Mouse (Mus musculus) lung, postnatal 0 days (tissue): ENCODE measurements around the gene Cox14. TPM values are rescaled to one million over a fixed set of nuclear protein-coding genes. Genes with fewer than 3 reads are reported as not detected.

Experiments used
- ATAC-seq: fragments of 200-750 bp; cut with Nextera tagmentation; 2 replicates; pipeline ENCODE4 v1.8.0; 2017; ENCODE audit warnings: moderate library complexity
- DNase-seq: peaks from one replicate; pipeline ENCODE4 v3.0.0-alpha.2; 2016; ENCODE audit warnings: low spot score
- H3K27ac ChIP-seq: fragments of 300-500 bp; sonication (generic); 2 replicates; pipeline ENCODE4 v1.5.1; 2014; ENCODE audit warnings: antibody characterized with exemption, mild to moderate bottlenecking, low read length, mixed read lengths
- H3K27me3 ChIP-seq: fragments of 300-500 bp; sonication (generic); replicated peaks from 2 replicates; pipeline ENCODE4 v1.6.1; 2014; ENCODE audit warnings: low read length, mixed read lengths; ENCODE audit not compliant: insufficient read depth
- H3K36me3 ChIP-seq: fragments of 300-500 bp; sonication (generic); 2 replicates; pipeline ENCODE4 v1.6.1; 2014; ENCODE audit warnings: low read length, mixed read lengths; ENCODE audit not compliant: insufficient read depth
- H3K4me1 ChIP-seq: fragments of 300-500 bp; sonication (generic); 2 replicates; pipeline ENCODE4 v1.6.1; 2014; ENCODE audit warnings: antibody characterized with exemption, low read depth, low read length, mixed read lengths; ENCODE audit not compliant: insufficient read depth
- H3K4me2 ChIP-seq: fragments of 300-500 bp; sonication (generic); replicated peaks from 2 replicates; pipeline ENCODE4 v1.6.1; 2014; ENCODE audit warnings: low read depth, mild to moderate bottlenecking, low read length, moderate library complexity, mixed read lengths
- H3K4me3 ChIP-seq: fragments of 300-500 bp; sonication (generic); 2 replicates; pipeline ENCODE4 v1.5.1; 2014; ENCODE audit warnings: low read depth, low read length
- H3K9ac ChIP-seq: fragments of 300-500 bp; sonication (generic); replicated peaks from 2 replicates; pipeline ENCODE4 v1.6.1; 2014; ENCODE audit warnings: low read depth, mild to moderate bottlenecking
- H3K9me3 ChIP-seq: fragments of 300-500 bp; sonication (generic); 2 replicates; pipeline ENCODE4 v1.6.1; 2016; ENCODE audit warnings: low read length, mixed read lengths
- CTCF ChIP-seq: IDR thresholded peaks from 2 replicates; pipeline ENCODE4 v1.5.1; 2016; ENCODE audit warnings: antibody characterized with exemption, mild to moderate bottlenecking
- EP300 ChIP-seq: IDR thresholded peaks from 2 replicates; pipeline ENCODE4 v1.6.1; 2016; ENCODE audit warnings: antibody characterized with exemption, mild to moderate bottlenecking, control low read depth
- WGBS: fragments of 180-500 bp; shearing (Covaris S2); extraction: QIAGEN DNeasy Blood & Tissue Kit; methylation state at CpG from one replicate; pipeline ENCODE4 v1.1.7; 2014; 5-methylcytosine and 5-hydroxymethylcytosine counted together
- polyA plus RNA-seq: library from polyadenylated mRNA; unstranded; fragments of >200 nt; fragmentation: Nextera tagmentation; extraction: Ambion mirVana; gene quantifications from 2 replicates; pipeline ENCODE4 v1.2.1, GENCODE M21; 2015

Cox14 gene
- polyA plus RNA-seq, 1 experiment from 2014 or later, result 197 TPM

DNA sequence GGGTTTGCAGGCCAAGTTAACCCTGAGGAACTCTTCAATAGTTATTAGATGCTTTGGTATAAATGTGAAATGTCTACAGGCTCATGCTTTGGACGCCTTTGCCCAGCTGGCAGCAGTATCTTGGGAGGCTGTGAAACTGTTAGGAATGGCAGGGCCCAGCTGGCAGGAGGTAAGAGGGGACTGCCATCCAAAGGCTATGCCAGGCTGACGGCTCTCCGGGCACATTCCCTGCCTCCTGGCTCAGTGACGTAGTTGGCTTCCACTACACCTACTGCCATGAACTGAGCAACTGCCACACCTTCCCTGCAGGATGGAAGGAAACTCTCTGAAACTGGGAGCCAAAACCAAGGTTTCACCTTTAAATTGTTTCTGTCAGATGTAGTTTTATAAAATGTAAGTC is 14.8 kb downstream of the Cox14 start:
- no peak for ATAC-seq
- TF ChIP-seq CTCF, result no peak
- TF ChIP-seq EP300, result no peak
- Histone ChIP-seq H3K27ac (no peak overlapping the region), H3K4me3 (no peak overlapping the region), H3K36me3 (peaks cover 26% of the 10 kb centered on the region; the same call in 1 of the 2 replicates), H3K9me3 (no peaks in the 10 kb centered on the region), H3K9ac (no peak overlapping the region), H3K4me1 (no peaks in the 10 kb centered on the region), H3K27me3 (no peaks in the 10 kb centered on the region), H3K4me2 (no peak overlapping the region)
- DNase-seq, result no peak
- WGBS, result 93% methylated on average over 4 of the region's 4 CpGs

GRCm38 (mm10) chr15:99754204-99754603 is 28.8 kb downstream of the Cox14 start:
- H3K36me3 ChIP-seq, result 0 out of 2 replicates have a peak, but pooled peaks cover 3% of the 10 kb centered on the region
- no peak overlapping the region for H3K27ac ChIP-seq
- no peak for ATAC-seq
- H3K27me3 ChIP-seq, result no peaks in the 10 kb centered on the region
- H3K9me3 ChIP-seq, result no peaks in the 10 kb centered on the region
- WGBS, result 55% methylated on average over 3 of the region's 3 CpGs
- no peak overlapping the region for H3K9ac ChIP-seq
- H3K4me1 ChIP-seq, result no peaks in the 10 kb centered on the region
- DNase-seq, result no peak
- no peak overlapping the region for H3K4me2 ChIP-seq
- H3K4me3 ChIP-seq, result no peak overlapping the region
- no peak for TF ChIP-seq EP300
- no peak for TF ChIP-seq CTCF

- H3K27me3 ChIP-seq, result no peaks in the 10 kb centered on the region
- no peak overlapping the region for H3K9ac ChIP-seq
- no peak overlapping the region for H3K27ac ChIP-seq
- no peak overlapping the region for H3K4me3 ChIP-seq
- no peaks in the 10 kb centered on the region for H3K9me3 ChIP-seq
- H3K36me3 ChIP-seq, result no peaks in the 10 kb centered on the region
- no peak overlapping the region for H3K4me2 ChIP-seq
- 87% methylated on average over 4 of the region's 4 CpGs for WGBS
- H3K4me1 ChIP-seq, result no peaks in the 10 kb centered on the region
- TF ChIP-seq EP300, result no peak
- TF ChIP-seq CTCF, result no peak
- ATAC-seq (no peak), DNase-seq (no peak)
Observed at GRCm38 (mm10) chr15:99767467-99767866, 42.0 kb downstream of the Cox14 start.

GRCm38 (mm10) chr15:99768761-99769160 is 43.3 kb downstream of the Cox14 start:
- TF ChIP-seq CTCF (no peak), EP300 (no peak)
- no peak overlapping the region for H3K4me3 ChIP-seq
- H3K9me3 ChIP-seq, result no peaks in the 10 kb centered on the region
- no peak for ATAC-seq
- H3K27me3 ChIP-seq, result no peaks in the 10 kb centered on the region
- no peak overlapping the region for H3K27ac ChIP-seq
- no peak overlapping the region for H3K9ac ChIP-seq
- 89% methylated on average over 1 of the region's 1 CpGs for whole genome bisulfite sequencing
- no peak for DNase-seq
- H3K4me1 ChIP-seq, result no peaks in the 10 kb centered on the region
- no peak overlapping the region for H3K4me2 ChIP-seq
- no peaks in the 10 kb centered on the region for H3K36me3 ChIP-seq

DNA sequence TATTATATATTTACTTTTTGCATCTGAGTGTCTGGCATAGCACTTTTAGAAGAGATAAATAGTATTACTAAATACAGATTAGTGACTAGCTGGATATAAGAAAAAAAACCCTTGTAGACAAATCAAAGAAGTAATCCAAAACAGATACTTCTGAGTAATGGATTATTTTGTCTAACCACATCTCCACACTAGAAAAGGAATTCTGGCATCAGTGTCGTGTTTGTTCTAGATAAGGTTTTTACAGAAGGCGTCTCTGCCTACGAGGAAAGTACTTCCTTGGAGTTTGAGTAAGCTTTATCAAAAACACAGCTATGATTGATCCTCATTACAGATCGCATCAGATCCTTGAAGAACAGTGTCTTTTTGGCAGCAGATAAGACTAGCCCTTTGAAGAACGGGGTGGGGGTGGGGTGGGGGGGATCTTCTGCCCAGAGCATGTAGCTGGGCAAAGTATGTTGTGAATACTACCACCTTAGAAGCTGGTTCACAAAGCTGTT is 45.6 kb downstream of the Cox14 start:
- H3K9me3 ChIP-seq, result no peaks in the 10 kb centered on the region
- peak overlapping the region; percentile 85 for H3K4me3 ChIP-seq
- peak overlapping the region; percentile 90; the same call in 1 of the 2 replicates for H3K27ac ChIP-seq
- ATAC-seq, result no peak
- peak overlapping the region; percentile 85 for H3K4me2 ChIP-seq
- H3K36me3 ChIP-seq, result no peaks in the 10 kb centered on the region
- WGBS, result 8% methylated on average over 5 of the region's 5 CpGs
- TF ChIP-seq EP300 (no peak), CTCF (no peak)
- no peak for DNase-seq
- 0 out of 2 replicates have a peak overlapping the region, but pooled peaks have one; percentile 72 for H3K9ac ChIP-seq
- no peaks in the 10 kb centered on the region for H3K27me3 ChIP-seq
- H3K4me1 ChIP-seq, result no peaks in the 10 kb centered on the region

- Histone ChIP-seq H3K4me2 (peak overlapping the region; percentile 85), H3K4me1 (no peaks in the 10 kb centered on the region), H3K9me3 (no peaks in the 10 kb centered on the region), H3K27me3 (no peaks in the 10 kb centered on the region), H3K36me3 (no peaks in the 10 kb centered on the region), H3K4me3 (peak overlapping the region; percentile 85), H3K9ac (peak overlapping the region; percentile 72), H3K27ac (peak overlapping the region; percentile 90)
- WGBS, result under 1% methylated on average over 58 of the region's 59 CpGs
- ATAC-seq (peak; percentile 61), DNase-seq (peak; percentile 49)
- TF ChIP-seq CTCF, result no peak
- no peak for TF ChIP-seq EP300
Observed at GRCm38 (mm10) chr15:99771601-99772276, 46.3 kb downstream of the Cox14 start.
